Mouse (Mus musculus): ENCODE data around the gene Ankrd36.

DNA sequence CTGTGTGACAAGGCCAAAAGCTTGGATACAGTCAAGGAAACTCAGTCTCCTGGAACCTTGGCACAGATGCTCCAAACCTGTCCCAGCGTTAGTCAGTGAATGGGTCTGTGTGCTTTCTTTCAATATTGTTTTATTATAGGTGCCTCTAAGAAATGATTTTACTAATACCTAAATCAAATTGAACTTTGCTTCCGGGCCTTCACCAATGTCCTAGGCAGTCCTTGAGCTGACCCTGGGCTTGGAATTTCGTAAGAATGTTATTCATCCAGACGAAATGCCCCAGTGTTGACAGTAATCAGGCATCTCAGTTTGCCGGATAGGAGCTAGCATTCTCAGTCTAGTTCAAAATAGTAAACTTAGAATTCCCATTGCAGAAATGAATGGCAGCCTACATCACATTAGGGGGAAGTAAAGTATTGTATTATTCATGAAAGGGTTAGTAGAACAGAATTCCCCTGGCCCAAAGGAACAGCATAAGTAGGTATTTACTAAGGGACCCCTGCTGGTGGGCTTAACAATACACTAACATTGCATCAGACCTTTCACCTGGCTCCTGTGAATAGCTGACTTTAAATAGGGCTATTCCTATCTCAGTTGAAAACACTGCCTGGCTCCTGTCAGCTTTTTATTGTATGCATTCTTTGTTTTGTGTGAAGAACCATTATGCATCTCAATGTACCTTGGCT lies 132.9 kb downstream of the Ankrd36 start:
- TF ChIP-seq CTCF (IDR thresholded peaks at IDR 0.05; ENCODE audit: low read depth, low read length) (no peak), POLR2A (IDR thresholded peaks at IDR 0.05; ENCODE audit: extremely low read depth, insufficient read depth, low read length) (no peak)
